Mouse (Mus musculus) stomach, embryonic 14.5 days (tissue): Measurements from ENCODE around the gene Rasef. TPM values are rescaled to one million over a fixed set of nuclear protein-coding genes. Genes with fewer than 3 reads are reported as not detected.

Experiments
- ATAC-seq: fragments of 200-750 bp; cut with Nextera tagmentation; 2 replicates; pipeline ENCODE4 v1.8.0; 2017; ENCODE audit warnings: low read depth, moderate TSS enrichment; ENCODE audit not compliant: insufficient number of reproducible peaks, insufficient read depth, low FRiP score
- H3K27ac ChIP-seq: fragments of 300-500 bp; sonication (generic); 2 replicates; pipeline ENCODE4 v1.5.1; 2014; ENCODE audit warnings: mild to moderate bottlenecking, low read length, moderate library complexity, mixed read lengths
- H3K27me3 ChIP-seq: fragments of 300-500 bp; sonication (generic); 2 replicates; pipeline ENCODE4 v1.6.1; 2014; ENCODE audit warnings: low read length, control low read depth, mixed read lengths; ENCODE audit not compliant: control insufficient read depth, insufficient read depth
- H3K36me3 ChIP-seq: fragments of 300-500 bp; sonication (generic); 2 replicates; pipeline ENCODE4 v1.6.1; 2014; ENCODE audit warnings: mild to moderate bottlenecking, control low read depth, low read length, moderate library complexity, mixed read lengths; ENCODE audit not compliant: control insufficient read depth, insufficient read depth
- H3K4me1 ChIP-seq: fragments of 300-500 bp; sonication (generic); 2 replicates; pipeline ENCODE4 v1.6.1; 2014; ENCODE audit warnings: low read length, control low read depth, mixed read lengths; ENCODE audit not compliant: control insufficient read depth, insufficient read depth
- H3K4me2 ChIP-seq: fragments of 300-500 bp; sonication (generic); replicated peaks from 2 replicates; pipeline ENCODE4 v1.6.1; 2014; ENCODE audit warnings: low read depth, low read length, control low read depth
- H3K4me3 ChIP-seq: fragments of 300-500 bp; sonication (generic); 2 replicates; pipeline ENCODE4 v1.5.1; 2014; ENCODE audit warnings: low read depth, low read length, control low read depth
- H3K9ac ChIP-seq: fragments of 300-500 bp; sonication (generic); replicated peaks from 2 replicates; pipeline ENCODE4 v1.6.1; 2014; ENCODE audit warnings: low read depth, mild to moderate bottlenecking, control low read depth, low read length, moderate library complexity, mixed read lengths
- H3K9me3 ChIP-seq: fragments of 300-500 bp; sonication (generic); 2 replicates; pipeline ENCODE4 v1.6.1; 2016; ENCODE audit warnings: low read depth, low read length, control low read depth; ENCODE audit not compliant: control insufficient read depth
- WGBS: fragments of 180-500 bp; shearing (Covaris S2); extraction: QIAGEN DNeasy Blood & Tissue Kit; methylation state at CpG from one replicate; pipeline ENCODE4 v1.1.7; 2014; 5-methylcytosine and 5-hydroxymethylcytosine counted together
- polyA plus RNA-seq: library from polyadenylated mRNA; unstranded; fragments of >200 nt; fragmentation: Nextera tagmentation; extraction: Ambion mirVana; gene quantifications from 2 replicates; pipeline ENCODE4 v1.2.1, GENCODE M21; 2014

Gene Rasef
- 11.3 and 11.8 TPM in 2 replicates for polyA plus RNA-seq

GRCm38 (mm10) chr4:73790260-73791185, at the start of gene Rasef:
Gene Rasef, minus strand, starts transcription at chr4:73790994.
- H3K36me3 ChIP-seq: no peaks in the 10 kb centered on the region
- WGBS: 4% methylated on average over 86 of the region's 87 CpGs
- peak; percentile 94 for ATAC-seq
- peak within 1 kb of the TSS; percentile 91 for H3K4me2 ChIP-seq
- 0 out of 2 replicates have a peak, but pooled peaks cover 5% of the 10 kb centered on the region for H3K27me3 ChIP-seq
- H3K4me3 ChIP-seq: peak within 1 kb of the TSS; percentile 49
- H3K9ac ChIP-seq: peak within 1 kb of the TSS; percentile 52
- no peaks in the 10 kb centered on the region for H3K4me1 ChIP-seq
- H3K9me3 ChIP-seq: no peaks in the 10 kb centered on the region
- H3K27ac ChIP-seq: peak within 1 kb of the TSS; percentile 58

GRCm38 (mm10) chr4:73826587-73826986, 35.8 kb upstream of the Rasef start:
- Histone ChIP-seq H3K4me3 (no peak overlapping the region), H3K36me3 (no peaks in the 10 kb centered on the region), H3K27me3 (no peaks in the 10 kb centered on the region), H3K4me2 (no peak overlapping the region), H3K9ac (no peak overlapping the region), H3K4me1 (no peaks in the 10 kb centered on the region), H3K9me3 (no peaks in the 10 kb centered on the region), H3K27ac (no peak overlapping the region)
- WGBS: 70% methylated on average over 3 of the region's 3 CpGs
- 0 out of 2 replicates have a peak, but pooled peaks have one; percentile 28 for ATAC-seq

GRCm38 (mm10) chr4:73791186-73791540, 369 bp upstream of the Rasef start:
- WGBS: 13% methylated on average over 3 of the region's 3 CpGs

GRCm38 (mm10) chr4:73789534-73789933, 1.3 kb downstream of the Rasef start:
- 45% methylated on average over 6 of the region's 6 CpGs for WGBS
- H3K4me3 ChIP-seq: peak overlapping the region; percentile 49; the same call in 1 of the 2 replicates
- H3K27me3 ChIP-seq: 0 out of 2 replicates have a peak, but pooled peaks cover 5% of the 10 kb centered on the region
- H3K9ac ChIP-seq: no peak overlapping the region
- ATAC-seq: no peak
- no peaks in the 10 kb centered on the region for H3K9me3 ChIP-seq
- no peaks in the 10 kb centered on the region for H3K4me1 ChIP-seq
- H3K36me3 ChIP-seq: no peaks in the 10 kb centered on the region
- peak overlapping the region; percentile 91 for H3K4me2 ChIP-seq
- H3K27ac ChIP-seq: no peak overlapping the region

More at GRCm38 (mm10) chr4:73791186-73791540, 369 bp upstream of the Rasef start:
- H3K27me3 ChIP-seq: 0 out of 2 replicates have a peak, but pooled peaks cover 5% of the 10 kb centered on the region
- H3K27ac ChIP-seq: no peak overlapping the region
- H3K9me3 ChIP-seq: no peaks in the 10 kb centered on the region
- no peak for ATAC-seq
- H3K9ac ChIP-seq: peak overlapping the region; percentile 52; the same call in 1 of the 2 replicates
- peak overlapping the region; percentile 49 for H3K4me3 ChIP-seq
- H3K4me1 ChIP-seq: no peaks in the 10 kb centered on the region
- H3K4me2 ChIP-seq: peak overlapping the region; percentile 91
- H3K36me3 ChIP-seq: no peaks in the 10 kb centered on the region

GRCm38 (mm10) chr4:73788076-73788730, 2.6 kb downstream of the Rasef start:
- H3K9ac ChIP-seq: no peak overlapping the region
- H3K27ac ChIP-seq: no peak overlapping the region
- no peak overlapping the region for H3K4me3 ChIP-seq
- H3K27me3 ChIP-seq: 0 out of 2 replicates have a peak, but pooled peaks cover 5% of the 10 kb centered on the region
- ATAC-seq: no peak
- no peaks in the 10 kb centered on the region for H3K4me1 ChIP-seq
- H3K9me3 ChIP-seq: no peaks in the 10 kb centered on the region
- H3K36me3 ChIP-seq: no peaks in the 10 kb centered on the region
- H3K4me2 ChIP-seq: no peak overlapping the region
- 81% methylated on average over 7 of the region's 7 CpGs for WGBS

- no peaks in the 10 kb centered on the region for H3K9me3 ChIP-seq
- H3K9ac ChIP-seq: no peak overlapping the region
- no peak overlapping the region for H3K4me2 ChIP-seq
- no peak overlapping the region for H3K27ac ChIP-seq
- H3K4me3 ChIP-seq: no peak overlapping the region
- no peaks in the 10 kb centered on the region for H3K27me3 ChIP-seq
- no peaks in the 10 kb centered on the region for H3K36me3 ChIP-seq
- 75% methylated on average over 1 of the region's 1 CpGs for WGBS
- no peak for ATAC-seq
- H3K4me1 ChIP-seq: no peaks in the 10 kb centered on the region
These were observed 6.6 kb downstream of the Rasef start for GRCm38 (mm10) chr4:73784147-73784546.

- H3K9ac ChIP-seq: no peak overlapping the region
- no peaks in the 10 kb centered on the region for H3K9me3 ChIP-seq
- H3K4me2 ChIP-seq: no peak overlapping the region
- H3K27ac ChIP-seq: no peak overlapping the region
- no peaks in the 10 kb centered on the region for H3K27me3 ChIP-seq
- 83% methylated on average over 3 of the region's 3 CpGs for WGBS
- H3K36me3 ChIP-seq: no peaks in the 10 kb centered on the region
- H3K4me1 ChIP-seq: no peaks in the 10 kb centered on the region
- H3K4me3 ChIP-seq: no peak overlapping the region
- ATAC-seq: no peak
These were observed 9.7 kb downstream of the Rasef start for GRCm38 (mm10) chr4:73781061-73781460.

- no peak for ATAC-seq
- WGBS: 89% methylated on average over 2 of the region's 2 CpGs
- no peaks in the 10 kb centered on the region for H3K27me3 ChIP-seq
- no peak overlapping the region for H3K4me3 ChIP-seq
- H3K27ac ChIP-seq: no peak overlapping the region
- H3K4me2 ChIP-seq: no peak overlapping the region
- no peak overlapping the region for H3K9ac ChIP-seq
- no peaks in the 10 kb centered on the region for H3K9me3 ChIP-seq
- H3K36me3 ChIP-seq: no peaks in the 10 kb centered on the region; the same call in 1 of the 2 replicates
- no peaks in the 10 kb centered on the region for H3K4me1 ChIP-seq
These were observed 15.5 kb downstream of the Rasef start for GRCm38 (mm10) chr4:73775266-73775665.
